Mouse (Mus musculus) kidney, adult 2 months (tissue): ENCODE measurements around the gene Ifi202b. TPM values are rescaled to one million over a fixed set of nuclear protein-coding genes. Genes with fewer than 3 reads are reported as not detected.
A peak's percentile ranks its signal among the peaks of the same experiment; 100 is the strongest.
"Not testable (repeated sequence)": the region's sequence is repeated elsewhere in the genome, so short reads cannot be mapped to it uniquely, and the experiment has no call there.

Experiments used
- DNase-seq: peaks from one replicate; pipeline ENCODE4 v3.0.0; 2021
- H3K27ac ChIP-seq: fragments of 200-500 bp; 2 replicates; pipeline ENCODE4 v1.5.1; 2012; ENCODE audit warnings: low read depth, low read length, control low read depth, inconsistent platforms; ENCODE audit not compliant: insufficient read depth
- H3K27me3 ChIP-seq: fragments of 200-500 bp; replicated peaks from 2 replicates; pipeline ENCODE4 v1.6.1; 2012; ENCODE audit warnings: mild to moderate bottlenecking, moderate library complexity, low read length, inconsistent platforms; ENCODE audit not compliant: control insufficient read depth, insufficient read depth
- H3K36me3 ChIP-seq: fragments of 200-500 bp; 2 replicates; pipeline ENCODE4 v1.6.1; 2012; ENCODE audit warnings: mild to moderate bottlenecking, moderate library complexity, low read length, inconsistent platforms; ENCODE audit not compliant: control insufficient read depth, insufficient read depth
- H3K4me1 ChIP-seq: fragments of 200-500 bp; 2 replicates; pipeline ENCODE4 v1.6.1; 2011; ENCODE audit warnings: low read length; ENCODE audit not compliant: control insufficient read depth, insufficient read depth
- H3K4me3 ChIP-seq: fragments of 200-500 bp; 2 replicates; pipeline ENCODE4 v1.5.1; 2011; ENCODE audit warnings: mild to moderate bottlenecking, low read depth, low read length, control low read depth; ENCODE audit not compliant: insufficient read depth
- CTCF ChIP-seq: fragments of 200-500 bp; conservative IDR thresholded peaks from 2 replicates; pipeline ENCODE4 v1.5.1; 2011; ENCODE audit warnings: low read depth, mild to moderate bottlenecking, control low read depth, low read length, moderate library complexity, mixed read lengths; ENCODE audit not compliant: insufficient read depth, insufficient read length
- POLR2A ChIP-seq: fragments of 200-500 bp; IDR thresholded peaks from one replicate; pipeline ENCODE4 v1.6.1; 2011; ENCODE audit warnings: low read depth, low read length, control low read depth
- WGBS: fragments of 180-500 bp; shearing (Covaris S2); methylation state at CpG from one replicate; pipeline ENCODE4 v1.1.7; 2018; 5-methylcytosine and 5-hydroxymethylcytosine counted together
- polyA plus RNA-seq: library from polyadenylated mRNA; depleted of rRNA; stranded (reverse); fragments of >200 nt; gene quantifications from 2 replicates; pipeline ENCODE4 v1.2.3, GENCODE M21; 2012

Ifi202b gene
- polyA plus RNA-seq, 1 experiment, result not detected

GRCm38 (mm10) chr1:173955839-173956527, 26.6 kb downstream of the Ifi202b start:
- H3K4me1 ChIP-seq, H3K4me3 ChIP-seq, H3K36me3 ChIP-seq, DNase-seq, H3K27me3 ChIP-seq, H3K27ac ChIP-seq: not testable (repeated sequence)
- 45% methylated on average over 3 of the region's 3 CpGs for WGBS

GRCm38 (mm10) chr1:173955071-173955796, 27.3 kb downstream of the Ifi202b start:
- TF ChIP-seq CTCF (no peak), POLR2A (no peak)
- 88% methylated on average over 2 of the region's 2 CpGs for WGBS
- no peak overlapping the region for H3K4me3 ChIP-seq

GRCm38 (mm10) chr1:173953563-173953962, 29.0 kb downstream of the Ifi202b start:
- Histone ChIP-seq H3K4me1 (no peaks in the 10 kb centered on the region), H3K4me3 (no peak overlapping the region), H3K27me3 (no peaks in the 10 kb centered on the region), H3K27ac (no peak overlapping the region), H3K36me3 (no peaks in the 10 kb centered on the region)
- no peak for DNase-seq
- WGBS, result 84% methylated on average over 1 of the region's 1 CpGs
- TF ChIP-seq CTCF, result no peak
- TF ChIP-seq POLR2A, result no peak

More at GRCm38 (mm10) chr1:173955071-173955796, 27.3 kb downstream of the Ifi202b start:
- H3K27ac ChIP-seq, result no peak overlapping the region
- DNase-seq, result no peak
- no peaks in the 10 kb centered on the region for H3K4me1 ChIP-seq
- H3K27me3 ChIP-seq, result no peaks in the 10 kb centered on the region
- no peaks in the 10 kb centered on the region for H3K36me3 ChIP-seq

GRCm38 (mm10) chr1:173949044-173949443, 33.5 kb downstream of the Ifi202b start:
- DNase-seq, H3K27ac ChIP-seq, H3K36me3 ChIP-seq, H3K27me3 ChIP-seq, H3K4me3 ChIP-seq, H3K4me1 ChIP-seq: not testable (repeated sequence)
- WGBS, result 77% methylated on average over 2 of the region's 2 CpGs

GRCm38 (mm10) chr1:173942780-173943066, 39.8 kb downstream of the Ifi202b start:
- not testable (repeated sequence) for H3K4me3 ChIP-seq, DNase-seq, H3K27me3 ChIP-seq, H3K4me1 ChIP-seq, H3K36me3 ChIP-seq
- H3K27ac ChIP-seq, result peak overlapping the region; percentile 78

- not testable (repeated sequence) for H3K36me3 ChIP-seq, H3K27me3 ChIP-seq, H3K4me1 ChIP-seq
- 43% methylated on average over 3 of the region's 3 CpGs for WGBS
- peak within 1 kb of the TSS; percentile 26; the same call in 1 of the 2 replicates for H3K4me3 ChIP-seq
- H3K27ac ChIP-seq, result peak within 1 kb of the TSS; percentile 78
- DNase-seq, result peak; percentile 30
These were observed 40.4 kb downstream of the Ifi202b start, which contains the start of the genes Mndal and Ifi203 for GRCm38 (mm10) chr1:173941924-173942779. TSS of gene Mndal (minus strand) at chr1:173942491. TSS of gene Ifi203 (minus strand) at chr1:173942672.

GRCm38 (mm10) chr1:173941522-173941921, 41.0 kb downstream of the Ifi202b start:
- H3K27ac ChIP-seq, result not testable (repeated sequence)

GRCm38 (mm10) chr1:173919279-173919678, 63.3 kb downstream of the Ifi202b start:
- H3K4me3 ChIP-seq, DNase-seq, H3K4me1 ChIP-seq, H3K27ac ChIP-seq, H3K36me3 ChIP-seq, H3K27me3 ChIP-seq: not testable (repeated sequence)
- 58% methylated on average over 3 of the region's 3 CpGs for WGBS

More at GRCm38 (mm10) chr1:173941522-173941921, 41.0 kb downstream of the Ifi202b start:
- WGBS, result 67% methylated on average over 2 of the region's 2 CpGs
- not testable (repeated sequence) for H3K36me3 ChIP-seq, H3K4me1 ChIP-seq, DNase-seq, H3K27me3 ChIP-seq
- peak overlapping the region; percentile 26; the same call in 1 of the 2 replicates for H3K4me3 ChIP-seq
